Mouse (Mus musculus): Measurements from ENCODE around the gene Abtb1.

The Abtb1 gene

DNA sequence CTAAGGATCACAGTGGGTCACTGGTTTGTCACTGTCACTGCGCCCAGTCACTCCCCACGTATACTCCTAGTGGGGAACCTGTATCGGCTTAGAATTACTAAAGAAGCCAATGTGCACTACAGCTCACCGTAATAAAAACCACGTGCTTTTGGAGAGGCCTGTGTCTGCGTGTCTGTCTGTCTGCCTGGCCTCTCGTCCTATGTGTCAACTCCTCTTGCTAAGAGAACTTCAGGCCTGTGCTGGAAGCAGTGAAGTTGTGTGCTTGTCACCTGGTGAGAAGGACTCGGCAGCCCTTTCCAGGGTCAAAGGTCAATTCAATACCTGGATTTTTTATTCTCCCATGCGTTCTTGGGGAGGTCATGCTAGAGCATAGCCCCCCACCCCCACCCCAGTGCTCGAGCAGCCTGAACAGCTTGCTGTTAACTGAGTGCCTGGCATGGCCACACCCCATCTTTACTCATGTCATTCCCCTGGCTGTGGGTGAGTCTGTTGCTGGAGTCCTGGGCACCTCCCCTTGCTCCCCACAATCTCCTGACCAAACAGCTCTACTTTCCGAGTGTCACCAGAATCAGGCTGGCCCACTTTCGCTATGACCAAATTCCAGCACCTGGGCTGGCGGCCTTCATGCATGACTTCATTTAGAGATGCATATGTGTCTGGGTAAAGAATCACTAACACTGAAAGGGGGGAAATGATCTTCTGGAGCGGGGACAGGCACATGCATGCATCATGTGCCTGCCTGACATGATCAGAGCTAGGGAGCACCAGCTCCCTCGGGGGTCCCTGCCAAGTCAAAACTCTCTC is 13.4 kb downstream of the Abtb1 start:
- DNase-seq (ENCODE audit: low spot score): no peak

- DNase-seq (ENCODE audit: low spot score): no peak
Measured at GRCm38 (mm10) chr6:88827395-88828205, 14.2 kb downstream of the Abtb1 start.

- DNase-seq (ENCODE audit: low spot score): no peak
Measured at GRCm38 (mm10) chr6:88826965-88827364, 14.8 kb downstream of the Abtb1 start.

GRCm38 (mm10) chr6:88826545-88826944 is 15.2 kb downstream of the Abtb1 start:
- DNase-seq (ENCODE audit: low spot score): peak; percentile 62

- DNase-seq (ENCODE audit: low spot score): no peak
Measured at GRCm38 (mm10) chr6:88826088-88826487, 15.7 kb downstream of the Abtb1 start.

- no peak for DNase-seq (ENCODE audit: low spot score)
Measured at GRCm38 (mm10) chr6:88824183-88824582, 17.6 kb downstream of the Abtb1 start.

GRCm38 (mm10) chr6:88821901-88822300 is 19.9 kb downstream of the Abtb1 start:
- DNase-seq (ENCODE audit: low spot score): peak; percentile 72

GRCm38 (mm10) chr6:88821294-88821693 is 20.5 kb downstream of the Abtb1 start:
- no peak for DNase-seq (ENCODE audit: low spot score)

DNA sequence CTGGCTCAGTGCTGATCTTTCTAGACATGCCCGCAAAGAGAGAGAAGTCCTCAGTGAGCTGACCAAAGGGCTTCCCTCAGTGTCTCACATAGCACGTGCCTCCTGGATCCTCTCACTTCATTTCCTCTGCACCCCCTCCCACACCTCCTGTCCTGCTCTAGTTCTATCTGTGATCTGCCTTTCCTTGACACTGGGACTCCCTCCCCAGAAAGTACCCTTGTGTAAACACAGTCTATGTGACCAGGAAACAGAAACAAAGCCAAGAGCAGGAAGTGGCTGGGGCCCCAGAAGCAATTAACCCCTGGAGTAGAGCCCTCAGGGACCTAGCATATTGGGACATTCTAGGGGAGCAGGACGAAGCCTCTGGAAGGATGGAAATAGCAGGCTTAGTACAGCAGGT is 20.9 kb downstream of the Abtb1 start:
- no peak for DNase-seq (ENCODE audit: low spot score)

GRCm38 (mm10) chr6:88816913-88817312 is 24.9 kb downstream of the Abtb1 start:
- DNase-seq (ENCODE audit: low spot score): no peak

DNA sequence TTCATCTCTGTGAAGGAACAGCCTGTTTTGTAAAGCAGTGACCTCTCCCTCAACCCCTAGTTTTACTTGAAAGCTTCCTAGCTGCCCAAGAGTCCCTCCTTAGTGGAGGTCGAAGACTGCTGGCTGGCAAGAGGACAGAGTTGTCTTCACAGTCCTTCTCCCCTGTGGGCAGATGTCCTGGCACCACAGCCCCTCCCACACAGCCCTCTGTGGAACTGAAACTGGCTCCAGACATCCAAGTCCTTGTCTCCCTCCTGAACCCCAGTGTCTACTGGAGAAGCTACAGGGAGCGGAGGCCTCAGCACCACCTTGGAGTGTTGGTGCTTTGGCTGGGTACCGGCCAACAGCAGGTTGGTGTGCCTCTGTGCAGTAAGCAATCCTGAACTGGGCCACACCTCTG is 26.3 kb downstream of the Abtb1 start:
- DNase-seq (ENCODE audit: low spot score): no peak

DNA sequence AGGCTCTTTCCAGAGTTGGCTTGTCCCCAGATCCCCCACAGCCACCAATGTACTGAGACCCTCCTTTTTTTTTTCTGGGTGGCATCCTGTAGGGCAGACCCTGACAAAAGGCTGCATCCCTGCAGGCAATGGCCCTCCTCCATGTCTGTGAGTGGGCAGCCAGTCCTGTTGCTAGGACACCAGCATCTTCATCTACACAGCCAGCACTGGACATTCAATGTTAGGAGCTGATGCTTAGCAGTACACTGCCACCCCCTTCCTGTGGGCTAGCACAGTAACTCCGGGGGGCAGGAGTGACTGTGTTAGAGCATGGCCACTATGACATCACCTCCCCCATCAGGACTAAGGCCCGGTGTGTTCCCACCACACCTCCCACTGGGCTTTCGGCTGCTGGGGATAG is 26.7 kb downstream of the Abtb1 start:
- DNase-seq (ENCODE audit: low spot score): no peak

GRCm38 (mm10) chr6:88813832-88814231 is 28.0 kb downstream of the Abtb1 start:
- DNase-seq (ENCODE audit: low spot score): no peak

DNA sequence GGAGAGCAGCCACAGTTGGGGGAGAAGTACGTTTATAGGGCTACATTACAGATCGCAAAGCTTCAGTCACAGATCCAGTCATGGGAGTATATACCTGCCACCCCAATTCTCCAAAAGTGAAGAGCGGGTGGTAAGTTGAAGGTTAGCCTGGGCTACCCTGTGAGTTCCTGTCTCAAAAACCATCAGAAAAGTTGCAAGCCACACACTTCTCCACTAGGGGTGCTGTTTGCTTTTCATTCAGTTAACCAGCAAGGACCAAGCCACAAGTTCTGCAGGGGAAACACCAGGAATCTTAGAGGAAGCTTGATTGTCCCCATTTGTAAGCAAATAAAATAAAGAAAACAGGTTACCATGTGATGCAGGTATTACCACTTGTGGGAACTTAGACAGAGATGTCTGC is 28.9 kb downstream of the Abtb1 start:
- peak; percentile 66 for DNase-seq (ENCODE audit: low spot score)

- no peak for DNase-seq (ENCODE audit: low spot score)
Measured at GRCm38 (mm10) chr6:88811880-88812400, 29.8 kb downstream of the Abtb1 start.

- DNase-seq (ENCODE audit: low spot score): no peak
Measured at GRCm38 (mm10) chr6:88811396-88811795, 30.4 kb downstream of the Abtb1 start.

- DNase-seq (ENCODE audit: low spot score): no peak
Measured at GRCm38 (mm10) chr6:88810291-88810690, 31.5 kb downstream of the Abtb1 start.

DNA sequence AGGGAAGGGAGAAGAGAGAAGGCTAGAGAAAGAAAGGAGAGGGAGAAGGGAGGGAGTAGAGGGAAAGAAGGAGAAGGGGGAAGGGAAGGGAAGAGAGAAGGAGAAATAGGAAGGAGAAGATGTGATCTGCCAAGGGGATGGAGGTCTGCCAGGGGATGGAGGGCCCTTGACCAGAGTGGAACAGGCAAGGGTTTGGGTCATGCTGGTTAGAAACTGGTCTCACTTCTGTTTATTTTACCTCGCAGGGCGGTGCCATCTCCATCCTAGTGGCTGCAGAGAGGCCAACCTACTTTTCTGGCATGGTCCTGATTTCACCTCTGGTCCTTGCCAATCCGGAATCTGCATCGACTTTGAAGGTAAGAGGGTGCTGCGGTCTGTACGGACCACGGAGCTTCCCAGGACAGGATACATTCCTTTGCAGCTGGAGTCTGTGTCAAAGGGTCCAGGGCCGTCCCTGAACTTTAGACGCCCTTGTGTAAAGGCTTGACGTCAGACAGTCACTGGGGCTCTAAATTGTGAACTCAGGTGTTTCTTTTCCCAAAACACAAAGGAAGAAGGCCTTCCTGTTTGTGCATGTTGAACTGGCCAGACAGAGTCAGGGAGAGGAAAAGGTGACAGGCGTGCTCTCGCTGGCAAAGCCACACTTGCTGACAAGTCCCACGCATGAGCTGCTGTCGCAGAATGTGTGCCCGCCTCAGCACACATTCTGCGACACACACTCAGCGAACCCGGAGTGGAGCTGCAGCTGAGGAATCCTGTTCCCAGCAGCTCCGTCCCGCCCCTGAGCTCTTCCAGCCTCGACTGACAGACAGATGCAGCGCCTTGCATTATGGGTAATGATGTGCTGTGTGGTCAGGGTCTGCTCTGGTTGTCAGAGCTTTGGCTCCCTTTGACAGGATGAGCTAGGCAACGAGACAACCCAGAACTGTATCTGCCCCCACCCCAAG is 32.4 kb downstream of the Abtb1 start:
- no peak for DNase-seq (ENCODE audit: low spot score)

GRCm38 (mm10) chr6:88804966-88805577 is 36.7 kb downstream of the Abtb1 start:
- DNase-seq (ENCODE audit: low spot score): peak; percentile 75

GRCm38 (mm10) chr6:88803957-88804695 is 37.7 kb downstream of the Abtb1 start:
- no peak for DNase-seq (ENCODE audit: low spot score)

- no peak for DNase-seq (ENCODE audit: low spot score)
Measured at GRCm38 (mm10) chr6:88803051-88803450, 38.7 kb downstream of the Abtb1 start.
